Mouse (Mus musculus): ENCODE results near the gene Rassf4. TPM values are rescaled to one million over a fixed set of nuclear protein-coding genes. Genes with fewer than 3 reads are reported as not detected.
A peak's percentile ranks its signal among the peaks of the same experiment; 100 is the strongest.
"Not testable (repeated sequence)": the region's sequence is repeated elsewhere in the genome, so short reads cannot be mapped to it uniquely, and the experiment has no call there.

Gene Rassf4
- total and polyA plus RNA-seq, 3 experiments: 17.3 to 69.0 (median 32.3) TPM

- TF ChIP-seq EP300 (IDR thresholded peaks at IDR 0.05; ENCODE audit: low read length): no peak
- peak; percentile 69; the same call in 1 of the 2 replicates for TF ChIP-seq MXI1 (IDR thresholded peaks at IDR 0.05; ENCODE audit: low read depth, low read length)
- TF ChIP-seq JUND (conservative IDR thresholded peaks at IDR 0.05; ENCODE audit: low read depth, low read length): no peak
- TF ChIP-seq NRF1 (IDR thresholded peaks at IDR 0.05; ENCODE audit: low read depth, low read length): peak; percentile 49
- no peak for TF ChIP-seq ETS1 (conservative IDR thresholded peaks at IDR 0.05; ENCODE audit: low read depth, low read length)
- TF ChIP-seq POLR2AphosphoS2 (IDR thresholded peaks at IDR 0.05; ENCODE audit: low read depth, low read length): no peak
- TF ChIP-seq MAFK (IDR thresholded peaks at IDR 0.05; ENCODE audit: insufficient replicate concordance, low read length): no peak
- no peak for TF ChIP-seq ZNF384 (IDR thresholded peaks at IDR 0.05; ENCODE audit: low read depth, low read length)
- peak; percentile 69; the same call in 1 of the 2 replicates for TF ChIP-seq SIN3A (IDR thresholded peaks at IDR 0.05; ENCODE audit: low read length)
Observed at GRCm38 (mm10) chr6:116628539-116629171, 45.1 kb downstream of the Rassf4 start, which contains the start of gene Zfp422 (continued).

- Histone ChIP-seq H3K4me3 (replicated peaks in 1 of 3; ENCODE audit: low read depth in 2 of 3, low read length in 2 of 3, poor library complexity in 1 of 3) (peak overlapping the region; percentile 81 to 88 (median 85)), H3K4me2 (ENCODE audit: insufficient read depth, low read depth, poor library complexity, severe bottlenecking) (peak overlapping the region; percentile 94), H3K4me1 (ENCODE audit: control insufficient read depth in 1 of 2, insufficient read depth in 2 of 2) (peaks cover 3 to 30% of the 10 kb centered on the region in 2 experiments), H3K27me3 (replicated peaks) (no peaks in the 10 kb centered on the region), H3K27ac (ENCODE audit: insufficient read depth, low read depth) (no peak overlapping the region), H3K9ac (ENCODE audit: insufficient read depth, low read depth) (peak overlapping the region; percentile 90), H3K79me2 (replicated peaks; ENCODE audit: control insufficient read depth, extremely low read depth, insufficient read depth, poor library complexity, severe bottlenecking) (peaks cover 15% of the 10 kb centered on the region), H3K9me3 (replicated peaks; ENCODE audit: low read length) (no peaks in the 10 kb centered on the region), H3K36me3 (replicated peaks in 1 of 2; ENCODE audit: control insufficient read depth in 1 of 2, insufficient read depth in 1 of 2, low read length in 1 of 2) (peaks cover 11 to 22% of the 10 kb centered on the region in 2 experiments)
- dilution Hi-C loops (cut with MboI; ENCODE audit: extremely low pct_ligation_motif_present, extremely low pct_unique_long_range_greater_than_20kb, low sequenced_read_pairs) (no loop called here), in situ Hi-C loops (cut with MboI; ENCODE audit: low pct_ligation_motif_present, low pct_unique_long_range_greater_than_20kb, low sequenced_read_pairs) (no loop called here)
- DNase-seq (ENCODE audit: extremely low read depth): no peak
- no peak for TF ChIP-seq ELF1 (IDR thresholded peaks at IDR 0.05; ENCODE audit: low read depth, low read length)
- no peak for TF ChIP-seq MAFK (IDR thresholded peaks at IDR 0.05; ENCODE audit: insufficient replicate concordance, low read length)
- no peak for TF ChIP-seq JUND (conservative IDR thresholded peaks at IDR 0.05; ENCODE audit: low read depth, low read length)
- no peak for TF ChIP-seq RCOR1 (conservative IDR thresholded peaks at IDR 0.05; ENCODE audit: low read depth, low read length)
- TF ChIP-seq SMC3 (IDR thresholded peaks at IDR 0.05; ENCODE audit: low read depth, low read length): no peak
- TF ChIP-seq BHLHE40 (IDR thresholded peaks at IDR 0.05; ENCODE audit: low read depth, low read length): no peak
- TF ChIP-seq USF1 (IDR thresholded peaks at IDR 0.05; ENCODE audit: low read depth, low read length): no peak
- no peak for TF ChIP-seq TBP (conservative IDR thresholded peaks at IDR 0.05; ENCODE audit: low read depth, low read length)
- no peak for TF ChIP-seq NELFE (IDR thresholded peaks at IDR 0.05; ENCODE audit: low read depth, low read length)
- no peak for TF ChIP-seq PAX5 (IDR thresholded peaks at IDR 0.05; ENCODE audit: low read length)
- TF ChIP-seq GABPA (IDR thresholded peaks at IDR 0.05; ENCODE audit: insufficient replicate concordance, low read depth, low read length): no peak
- no peak for TF ChIP-seq POLR2AphosphoS2 (IDR thresholded peaks at IDR 0.05; ENCODE audit: low read depth, low read length)
- no peak for TF ChIP-seq MXI1 (IDR thresholded peaks at IDR 0.05; ENCODE audit: low read depth, low read length)
- no peak for TF ChIP-seq IRF4 (IDR thresholded peaks at IDR 0.05; ENCODE audit: low read depth, low read length)
- TF ChIP-seq HCFC1 (IDR thresholded peaks at IDR 0.05; ENCODE audit: low read depth, low read length): no peak
- no peak for TF ChIP-seq CHD2 (IDR thresholded peaks at IDR 0.05; ENCODE audit: low read length)
- TF ChIP-seq UBTF (IDR thresholded peaks at IDR 0.05; ENCODE audit: low read depth, low read length): no peak
- no peak for TF ChIP-seq EP300 (IDR thresholded peaks at IDR 0.05; ENCODE audit: low read length)
Observed at GRCm38 (mm10) chr6:116628095-116628494, 45.7 kb downstream of the Rassf4 start.

GRCm38 (mm10) chr6:116626417-116626816 is 47.3 kb downstream of the Rassf4 start:
- H3K9me3 ChIP-seq (replicated peaks; ENCODE audit: low read length); H3K4me2 ChIP-seq (ENCODE audit: insufficient read depth, low read depth, poor library complexity, severe bottlenecking); H3K27me3 ChIP-seq (replicated peaks); in situ Hi-C loops (cut with MboI; ENCODE audit: low pct_ligation_motif_present, low pct_unique_long_range_greater_than_20kb, low sequenced_read_pairs); DNase-seq (ENCODE audit: extremely low read depth); dilution Hi-C loops (cut with MboI; ENCODE audit: extremely low pct_ligation_motif_present, extremely low pct_unique_long_range_greater_than_20kb, low sequenced_read_pairs); H3K4me3 ChIP-seq (replicated peaks in 1 of 3; ENCODE audit: low read depth in 2 of 3, low read length in 2 of 3, poor library complexity in 1 of 3); H3K9ac ChIP-seq (ENCODE audit: insufficient read depth, low read depth); H3K27ac ChIP-seq (ENCODE audit: insufficient read depth, low read depth): not testable (repeated sequence)
- Histone ChIP-seq H3K79me2 (replicated peaks; ENCODE audit: control insufficient read depth, extremely low read depth, insufficient read depth, poor library complexity, severe bottlenecking) (peaks cover 15% of the 10 kb centered on the region), H3K4me1 (ENCODE audit: control insufficient read depth in 1 of 2, insufficient read depth in 2 of 2) (peaks cover 9 to 23% of the 10 kb centered on the region in 2 experiments), H3K36me3 (replicated peaks in 1 of 2; ENCODE audit: control insufficient read depth in 1 of 2, insufficient read depth in 1 of 2, low read length in 1 of 2) (peaks cover 11 to 16% of the 10 kb centered on the region in 2 experiments)

Measured in CH12.LX (cell line).